ENCODE assay signal across 8 mouse cellular contexts in genomic region chr5:67847253-67848165, GRCm38 (mm10). TPM values are rescaled to one million over a fixed set of nuclear protein-coding genes. Genes with fewer than 3 reads are reported as not detected.
A peak's percentile ranks its signal among the peaks of the same experiment; 100 is the strongest.
DNase-seq lines count a peak whose midpoint lies in the region; ATAC-seq and TF ChIP-seq lines count a peak whose summit lies in the region.

Gene Atp8a1, minus strand, starts transcription at chr5:67847434.

- no peaks in the 10 kb centered on the region for H3K9me3 ChIP-seq in heart, embryonic 11.5 days (replicated peaks; ENCODE audit: control insufficient read depth, low read length)
- no peaks in the 10 kb centered on the region for H3K9me3 ChIP-seq in kidney, embryonic 15.5 days (replicated peaks)
- H3K9me3 ChIP-seq in limb, embryonic 15.5 days: no peaks in the 10 kb centered on the region
- no peaks in the 10 kb centered on the region for H3K9me3 ChIP-seq in midbrain, postnatal 0 days (ENCODE audit: low read length)

- 2% methylated on average over 54 of the region's 64 CpGs for WGBS in heart, embryonic 11.5 days (ENCODE audit: insufficient replicate concordance)
- under 1% methylated on average over 60 of the region's 64 CpGs for WGBS in kidney, embryonic 15.5 days
- WGBS in limb, embryonic 15.5 days: under 1% methylated on average over 44 of the region's 64 CpGs
- under 1% methylated on average over 52 of the region's 64 CpGs for WGBS in midbrain, postnatal 0 days

- H3K4me1 ChIP-seq in heart, embryonic 11.5 days (ENCODE audit: control insufficient read depth, insufficient read depth, low read length): peaks cover 18% of the 10 kb centered on the region
- peaks cover 36% of the 10 kb centered on the region for H3K4me1 ChIP-seq in kidney, embryonic 15.5 days
- H3K4me1 ChIP-seq in limb, embryonic 15.5 days: peaks cover 11% of the 10 kb centered on the region
- H3K4me1 ChIP-seq in midbrain, postnatal 0 days (ENCODE audit: insufficient read depth, low read length): peaks cover 14% of the 10 kb centered on the region

- peak within 1 kb of the TSS; percentile 77 for H3K9ac ChIP-seq in heart, embryonic 11.5 days (ENCODE audit: low read depth, low read length)
- H3K9ac ChIP-seq in kidney, embryonic 15.5 days: peak within 1 kb of the TSS; percentile 67
- peak within 1 kb of the TSS; percentile 65 for H3K9ac ChIP-seq in limb, embryonic 15.5 days
- H3K9ac ChIP-seq in midbrain, postnatal 0 days (replicated peaks; ENCODE audit: low read length, poor library complexity, severe bottlenecking): peak within 1 kb of the TSS; percentile 71

- DNase-seq in A20 (ENCODE audit: low read depth, low spot score): peak; percentile 99
- peak; percentile 99 for DNase-seq in brain, embryonic 14.5 days (ENCODE audit: low read depth)
- DNase-seq in midbrain, postnatal 0 days (ENCODE audit: low spot score): peak; percentile 98
- peak; percentile 99 to 100 for DNase-seq in spleen, postnatal 10 days (ENCODE audit: low spot score in 2 of 2)

- H3K27me3 ChIP-seq in heart, embryonic 11.5 days (ENCODE audit: control insufficient read depth, insufficient read depth, low read length): no peaks in the 10 kb centered on the region
- H3K27me3 ChIP-seq in kidney, embryonic 15.5 days: no peaks in the 10 kb centered on the region
- H3K27me3 ChIP-seq in limb, embryonic 15.5 days: peaks cover 11% of the 10 kb centered on the region
- H3K27me3 ChIP-seq in midbrain, postnatal 0 days (ENCODE audit: insufficient read depth, low read length): no peaks in the 10 kb centered on the region

- ATAC-seq in erythroblast, adult 5-6 weeks (replicated peaks; ENCODE audit: low FRiP score, poor library complexity, severe bottlenecking): peak; percentile 82
- peak; percentile 97 for ATAC-seq in heart, embryonic 11.5 days (replicated peaks; ENCODE audit: insufficient number of reproducible peaks, low FRiP score, low TSS enrichment)
- peak; percentile 96 for ATAC-seq in kidney, embryonic 15.5 days (replicated peaks; ENCODE audit: low FRiP score)
- peak; percentile 99 for ATAC-seq in limb, embryonic 15.5 days (ENCODE audit: insufficient number of reproducible peaks, low FRiP score, low TSS enrichment, low read depth)
- peak; percentile 97 for ATAC-seq in midbrain, postnatal 0 days (ENCODE audit: low FRiP score)

- no peak for TF ChIP-seq CTCF in brain, embryonic 14.5 days (IDR thresholded peaks at IDR 0.05; ENCODE audit: borderline replicate concordance, extremely low read depth, insufficient read depth, insufficient read length)
- peak; percentile 53 for TF ChIP-seq CTCF in midbrain, postnatal 0 days (IDR thresholded peaks at IDR 0.05)

- TF ChIP-seq POLR2A in brain, embryonic 14.5 days (IDR thresholded peaks at IDR 0.05; ENCODE audit: borderline replicate concordance, extremely low read depth, insufficient read depth, insufficient read length, poor library complexity, severe bottlenecking): peak; percentile 95

- H3K4me2 ChIP-seq in heart, embryonic 11.5 days: peak within 1 kb of the TSS; percentile 72
- peak within 1 kb of the TSS; percentile 89 for H3K4me2 ChIP-seq in kidney, embryonic 15.5 days
- peak within 1 kb of the TSS; percentile 97 for H3K4me2 ChIP-seq in limb, embryonic 15.5 days
- peak within 1 kb of the TSS; percentile 78 for H3K4me2 ChIP-seq in midbrain, postnatal 0 days (ENCODE audit: low read depth, low read length, poor library complexity, severe bottlenecking)

- H3K36me3 ChIP-seq in heart, embryonic 11.5 days (ENCODE audit: control insufficient read depth, insufficient read depth, low read length): no peaks in the 10 kb centered on the region
- no peaks in the 10 kb centered on the region for H3K36me3 ChIP-seq in kidney, embryonic 15.5 days
- H3K36me3 ChIP-seq in limb, embryonic 15.5 days: no peaks in the 10 kb centered on the region
- no peaks in the 10 kb centered on the region for H3K36me3 ChIP-seq in midbrain, postnatal 0 days (ENCODE audit: insufficient read depth, low read length)

- peak within 1 kb of the TSS; percentile 63 for H3K4me3 ChIP-seq in heart, embryonic 11.5 days (ENCODE audit: low read depth, low read length)
- H3K4me3 ChIP-seq in kidney, embryonic 15.5 days (replicated peaks): peak within 1 kb of the TSS; percentile 93
- H3K4me3 ChIP-seq in limb, embryonic 15.5 days: peak within 1 kb of the TSS; percentile 82
- peak within 1 kb of the TSS; percentile 62 for H3K4me3 ChIP-seq in midbrain, postnatal 0 days (ENCODE audit: low read depth, low read length)

- H3K27ac ChIP-seq in heart, embryonic 11.5 days (ENCODE audit: low read depth, low read length): peak within 1 kb of the TSS; percentile 77
- peak within 1 kb of the TSS; percentile 93 for H3K27ac ChIP-seq in kidney, embryonic 15.5 days
- peak within 1 kb of the TSS; percentile 77 for H3K27ac ChIP-seq in limb, embryonic 15.5 days
- H3K27ac ChIP-seq in midbrain, postnatal 0 days (ENCODE audit: low read depth, low read length): peak within 1 kb of the TSS; percentile 87

RNA-seq across cellular contexts. Expression of gene Atp8a1, which starts in this region (rescaled TPM):
- polyA plus RNA-seq in brain, embryonic 14.5 days (2012; rRNA removed): 26.4 and 40.2 TPM in 2 replicates
- total RNA-seq in erythroblast, adult 5-6 weeks (2015; ENCODE audit: low replicate concordance): 230 and 244 TPM in 2 replicates
- 267 and 308 TPM in 2 replicates for total RNA-seq in erythroblast, adult 5-6 weeks (2017; ENCODE audit: low replicate concordance)
- 25.1 and 25.6 TPM in 2 replicates for polyA plus RNA-seq in heart, embryonic 11.5 days (2014; fragmentation: Nextera tagmentation; extraction: Ambion mirVana)
- polyA plus RNA-seq in kidney, embryonic 15.5 days (2015; fragmentation: Nextera tagmentation; extraction: Ambion mirVana): 11.5 and 12.3 TPM in 2 replicates
- polyA plus RNA-seq in limb, embryonic 15.5 days (2015; fragmentation: Nextera tagmentation; extraction: Ambion mirVana): 6.5 and 6.8 TPM in 2 replicates
- total RNA-seq in midbrain, postnatal 0 days (2014; rRNA removed): 95.7 and 104 TPM in 2 replicates
- polyA plus RNA-seq in midbrain, postnatal 0 days (2015; fragmentation: Nextera tagmentation; extraction: Ambion mirVana): 35.5 and 42.9 TPM in 2 replicates

Comparison
In these comparisons a context has a peak if more than half of its experiments do, and no peak if none do; other contexts are left out.
1. Peak in every context shown above with its lines: DNase-seq, ATAC-seq, H3K4me3 ChIP-seq and H3K27ac ChIP-seq.